Mouse (Mus musculus): ENCODE data around the gene Maml3. TPM values are rescaled to one million over a fixed set of nuclear protein-coding genes. Genes with fewer than 3 reads are reported as not detected.

Gene Maml3
- polyA plus RNA-seq, 1 experiment from 2014 or later, result 6.1 TPM

- Histone ChIP-seq H3K9me3 (ENCODE audit: control insufficient read depth, low read length) (no peaks in the 10 kb centered on the region), H3K27ac (ENCODE audit: low read depth, low read length) (peak overlapping the region; percentile 86), H3K4me1 (ENCODE audit: control insufficient read depth, insufficient read depth, low read length) (peaks cover 27% of the 10 kb centered on the region), H3K9ac (ENCODE audit: low read length) (peak overlapping the region; percentile 59), H3K4me2 (peak overlapping the region; percentile 55), H3K4me3 (ENCODE audit: low read depth, low read length) (peak overlapping the region; percentile 28), H3K36me3 (ENCODE audit: control insufficient read depth, insufficient read depth, low read length) (no peaks in the 10 kb centered on the region), H3K27me3 (ENCODE audit: control insufficient read depth, insufficient read depth, low read length) (no peaks in the 10 kb centered on the region)
- WGBS, result under 1% methylated on average over 20 of the region's 21 CpGs
- DNase-seq (ENCODE audit: low spot score, missing footprints), result peak; percentile 95
- peak; percentile 91 for ATAC-seq (ENCODE audit: low FRiP score)
Measured at GRCm38 (mm10) chr3:52007602-52008252, 97.1 kb downstream of the Maml3 start.

GRCm38 (mm10) chr3:52006721-52007330 lies 98.0 kb downstream of the Maml3 start:
- Histone ChIP-seq H3K4me1 (ENCODE audit: control insufficient read depth, insufficient read depth, low read length) (peaks cover 30% of the 10 kb centered on the region), H3K27ac (ENCODE audit: low read depth, low read length) (peak overlapping the region; percentile 86), H3K27me3 (ENCODE audit: control insufficient read depth, insufficient read depth, low read length) (no peaks in the 10 kb centered on the region), H3K9me3 (ENCODE audit: control insufficient read depth, low read length) (no peaks in the 10 kb centered on the region), H3K9ac (ENCODE audit: low read length) (peak overlapping the region; percentile 59), H3K4me2 (peak overlapping the region; percentile 55), H3K36me3 (ENCODE audit: control insufficient read depth, insufficient read depth, low read length) (no peaks in the 10 kb centered on the region), H3K4me3 (ENCODE audit: low read depth, low read length) (peak overlapping the region; percentile 28)
- DNase-seq (ENCODE audit: low spot score, missing footprints), result no peak
- WGBS, result 54% methylated on average over 9 of the region's 9 CpGs
- no peak for ATAC-seq (ENCODE audit: low FRiP score)

- Histone ChIP-seq H3K27me3 (ENCODE audit: control insufficient read depth, insufficient read depth, low read length) (no peaks in the 10 kb centered on the region), H3K4me2 (no peak overlapping the region), H3K36me3 (ENCODE audit: control insufficient read depth, insufficient read depth, low read length) (no peaks in the 10 kb centered on the region), H3K9me3 (ENCODE audit: control insufficient read depth, low read length) (no peaks in the 10 kb centered on the region), H3K4me3 (ENCODE audit: low read depth, low read length) (no peak overlapping the region), H3K27ac (ENCODE audit: low read depth, low read length) (no peak overlapping the region), H3K4me1 (ENCODE audit: control insufficient read depth, insufficient read depth, low read length) (peaks cover 25% of the 10 kb centered on the region), H3K9ac (ENCODE audit: low read length) (no peak overlapping the region)
- WGBS, result 90% methylated on average over 6 of the region's 6 CpGs
- ATAC-seq (ENCODE audit: low FRiP score) (no peak), DNase-seq (ENCODE audit: low spot score, missing footprints) (no peak)
Measured at GRCm38 (mm10) chr3:52003663-52004062, 101.2 kb downstream of the Maml3 start.

- Histone ChIP-seq H3K9ac (ENCODE audit: low read length) (no peak overlapping the region), H3K4me2 (no peak overlapping the region), H3K4me3 (ENCODE audit: low read depth, low read length) (no peak overlapping the region), H3K27ac (ENCODE audit: low read depth, low read length) (no peak overlapping the region), H3K9me3 (ENCODE audit: control insufficient read depth, low read length) (no peaks in the 10 kb centered on the region), H3K4me1 (ENCODE audit: control insufficient read depth, insufficient read depth, low read length) (peaks cover 18% of the 10 kb centered on the region), H3K27me3 (ENCODE audit: control insufficient read depth, insufficient read depth, low read length) (no peaks in the 10 kb centered on the region), H3K36me3 (ENCODE audit: control insufficient read depth, insufficient read depth, low read length) (no peaks in the 10 kb centered on the region)
- 60% methylated on average over 9 of the region's 9 CpGs for WGBS
- DNase-seq (ENCODE audit: low spot score, missing footprints) (no peak), ATAC-seq (ENCODE audit: low FRiP score) (no peak)
Measured at GRCm38 (mm10) chr3:52001518-52001895, 103.4 kb downstream of the Maml3 start.

- H3K4me1 ChIP-seq (ENCODE audit: control insufficient read depth, insufficient read depth, low read length), result peaks cover 13% of the 10 kb centered on the region
- H3K9me3 ChIP-seq (ENCODE audit: control insufficient read depth, low read length), result no peaks in the 10 kb centered on the region
- ATAC-seq (ENCODE audit: low FRiP score) (no peak), DNase-seq (ENCODE audit: low spot score, missing footprints) (no peak)
- no peak overlapping the region for H3K9ac ChIP-seq (ENCODE audit: low read length)
- H3K4me3 ChIP-seq (ENCODE audit: low read depth, low read length), result no peak overlapping the region
- 86% methylated on average over 10 of the region's 10 CpGs for WGBS
- no peak overlapping the region for H3K4me2 ChIP-seq
- no peak overlapping the region for H3K27ac ChIP-seq (ENCODE audit: low read depth, low read length)
- no peaks in the 10 kb centered on the region for H3K36me3 ChIP-seq (ENCODE audit: control insufficient read depth, insufficient read depth, low read length)
- H3K27me3 ChIP-seq (ENCODE audit: control insufficient read depth, insufficient read depth, low read length), result no peaks in the 10 kb centered on the region
Measured at GRCm38 (mm10) chr3:52000871-52001517, 103.9 kb downstream of the Maml3 start.

- Histone ChIP-seq H3K4me1 (ENCODE audit: control insufficient read depth, insufficient read depth, low read length) (peaks cover 11% of the 10 kb centered on the region), H3K9me3 (ENCODE audit: control insufficient read depth, low read length) (no peaks in the 10 kb centered on the region), H3K27ac (ENCODE audit: low read depth, low read length) (no peak overlapping the region), H3K9ac (ENCODE audit: low read length) (no peak overlapping the region), H3K4me3 (ENCODE audit: low read depth, low read length) (no peak overlapping the region), H3K4me2 (no peak overlapping the region), H3K27me3 (ENCODE audit: control insufficient read depth, insufficient read depth, low read length) (no peaks in the 10 kb centered on the region), H3K36me3 (ENCODE audit: control insufficient read depth, insufficient read depth, low read length) (no peaks in the 10 kb centered on the region)
- DNase-seq (ENCODE audit: low spot score, missing footprints), result no peak
- no peak for ATAC-seq (ENCODE audit: low FRiP score)
- WGBS, result 93% methylated on average over 21 of the region's 21 CpGs
Measured at GRCm38 (mm10) chr3:51999671-52000437, 105.0 kb downstream of the Maml3 start.

GRCm38 (mm10) chr3:51998511-51999399 lies 106.1 kb downstream of the Maml3 start:
- no peak overlapping the region for H3K27ac ChIP-seq (ENCODE audit: low read depth, low read length)
- no peak for ATAC-seq (ENCODE audit: low FRiP score)
- H3K4me1 ChIP-seq (ENCODE audit: control insufficient read depth, insufficient read depth, low read length), result peaks cover 11% of the 10 kb centered on the region
- no peak overlapping the region for H3K9ac ChIP-seq (ENCODE audit: low read length)
- H3K27me3 ChIP-seq (ENCODE audit: control insufficient read depth, insufficient read depth, low read length), result no peaks in the 10 kb centered on the region
- H3K4me3 ChIP-seq (ENCODE audit: low read depth, low read length), result no peak overlapping the region
- H3K36me3 ChIP-seq (ENCODE audit: control insufficient read depth, insufficient read depth, low read length), result no peaks in the 10 kb centered on the region
- H3K9me3 ChIP-seq (ENCODE audit: control insufficient read depth, low read length), result no peaks in the 10 kb centered on the region
- no peak for DNase-seq (ENCODE audit: low spot score, missing footprints)
- no peak overlapping the region for H3K4me2 ChIP-seq
- 82% methylated on average over 21 of the region's 21 CpGs for WGBS

- no peak overlapping the region for H3K4me3 ChIP-seq (ENCODE audit: low read depth, low read length)
- no peak overlapping the region for H3K4me2 ChIP-seq
- H3K36me3 ChIP-seq (ENCODE audit: control insufficient read depth, insufficient read depth, low read length), result no peaks in the 10 kb centered on the region
- no peak for ATAC-seq (ENCODE audit: low FRiP score)
- no peak overlapping the region for H3K9ac ChIP-seq (ENCODE audit: low read length)
- DNase-seq (ENCODE audit: low spot score, missing footprints), result no peak
- peaks cover 11% of the 10 kb centered on the region for H3K4me1 ChIP-seq (ENCODE audit: control insufficient read depth, insufficient read depth, low read length)
- no peak overlapping the region for H3K27ac ChIP-seq (ENCODE audit: low read depth, low read length)
- H3K27me3 ChIP-seq (ENCODE audit: control insufficient read depth, insufficient read depth, low read length), result no peaks in the 10 kb centered on the region
- WGBS, result 85% methylated on average over 11 of the region's 11 CpGs
- no peaks in the 10 kb centered on the region for H3K9me3 ChIP-seq (ENCODE audit: control insufficient read depth, low read length)
Measured at GRCm38 (mm10) chr3:51997616-51998015, 107.3 kb downstream of the Maml3 start.
